Comparison of ENCODE assay signal across 7 mouse cellular contexts in genomic region chr5:144154528-144154927, GRCm38 (mm10). TPM values are rescaled to one million over a fixed set of nuclear protein-coding genes. Genes with fewer than 3 reads are reported as not detected.
DNase-seq lines count a peak whose midpoint lies in the region; ATAC-seq and TF ChIP-seq lines count a peak whose summit lies in the region.

No protein-coding gene starts in this region.

- no peak overlapping the region for H3K27ac ChIP-seq in limb, embryonic 14.5 days (replicated peaks; ENCODE audit: low read depth, low read length)

- peaks cover 40% of the 10 kb centered on the region for H3K36me3 ChIP-seq in limb, embryonic 14.5 days (ENCODE audit: control insufficient read depth, insufficient read depth, low read length)

- WGBS in limb, embryonic 14.5 days = 27% methylated on average over 7 of the region's 7 CpGs

- H3K9me3 ChIP-seq in limb, embryonic 14.5 days (ENCODE audit: control insufficient read depth, low read length) = no peaks in the 10 kb centered on the region

- H3K4me2 ChIP-seq in limb, embryonic 14.5 days (replicated peaks; ENCODE audit: low read depth, low read length, severe bottlenecking) = no peak overlapping the region

- DNase-seq in urinary bladder, postnatal 14 days (ENCODE audit: low spot score) = peak; percentile 65
- no peak for DNase-seq in urinary bladder, adult 2 months (ENCODE audit: low spot score)
- peak; percentile 60 for DNase-seq in adrenal gland, adult 2 months
- peak; percentile 66 for DNase-seq in embryo, embryonic 9.5 days (ENCODE audit: extremely low spot score)
- DNase-seq in limb, embryonic 14.5 days (ENCODE audit: low spot score) = peak; percentile 74
- DNase-seq in right cerebral cortex, adult 18-20 months = peak; percentile 66

- H3K4me3 ChIP-seq in limb, embryonic 14.5 days (replicated peaks; ENCODE audit: low read length) = no peak overlapping the region

- no peaks in the 10 kb centered on the region for H3K27me3 ChIP-seq in limb, embryonic 14.5 days (ENCODE audit: control insufficient read depth, insufficient read depth, low read length)

- H3K9ac ChIP-seq in limb, embryonic 14.5 days (ENCODE audit: low read depth, low read length, severe bottlenecking) = no peak overlapping the region

- ATAC-seq in inflammation-experienced regulatory T-cells, adult 6 months = peak; percentile 61
- no peak for ATAC-seq in limb, embryonic 14.5 days (ENCODE audit: low FRiP score, low read depth)

- TF ChIP-seq POLR2A in limb, embryonic 14.5 days (IDR thresholded peaks at IDR 0.05; ENCODE audit: borderline replicate concordance, extremely low read depth, insufficient read depth, insufficient read length) = no peak

- H3K4me1 ChIP-seq in limb, embryonic 14.5 days (ENCODE audit: control insufficient read depth, insufficient read depth, low read length) = 0 out of 2 replicates have a peak, but pooled peaks cover 6% of the 10 kb centered on the region

RNA-seq across cellular contexts. Expression of gene Bhlha15, which starts 35.6 kb away (rescaled TPM):
- polyA plus RNA-seq in urinary bladder, adult 2 months (2012; rRNA removed) = 0.50 TPM in 2 replicates
- total RNA-seq in adrenal gland, adult 2 months (2021) = 1 to 10 TPM in 1 of 2 experiments, under 1 TPM in 1; 0.49 to 1.0 TPM
- polyA plus RNA-seq in adrenal gland, adult 2 months (2012; rRNA removed) = 0.69 and 0.88 TPM in 2 replicates
- under 1 TPM in 2 of 3 experiments, not detected in 1; 0.21 to 0.26 TPM for polyA plus RNA-seq in inflammation-experienced regulatory T-cells, adult 6 months (2017; shearing (Covaris generic))
- polyA plus RNA-seq in limb, embryonic 14.5 days (2012; rRNA removed) = 0.18 and 0.23 TPM in 2 replicates
- 0.22 and 0.29 TPM in 2 replicates for polyA plus RNA-seq in limb, embryonic 14.5 days (2014; fragmentation: Nextera tagmentation; extraction: Ambion mirVana)

RNA-seq across cellular contexts. Expression of gene Lmtk2, which starts 54.3 kb away (rescaled TPM):
- 13.7 and 15.8 TPM in 2 replicates for polyA plus RNA-seq in urinary bladder, adult 2 months (2012; rRNA removed)
- total RNA-seq in adrenal gland, adult 2 months (2021) = 10 to 100 TPM; 32.1 to 36.1 TPM
- polyA plus RNA-seq in adrenal gland, adult 2 months (2012; rRNA removed) = 14.4 and 14.6 TPM in 2 replicates
- polyA plus RNA-seq in inflammation-experienced regulatory T-cells, adult 6 months (2017; shearing (Covaris generic)) = 1 to 10 TPM; 3.3 to 3.9 (median 3.6) TPM
- polyA plus RNA-seq in limb, embryonic 14.5 days (2012; rRNA removed) = 8.2 and 10.1 TPM in 2 replicates
- 3.6 and 4.3 TPM in 2 replicates for polyA plus RNA-seq in limb, embryonic 14.5 days (2014; fragmentation: Nextera tagmentation; extraction: Ambion mirVana)
